Mouse (Mus musculus): ENCODE measurements around the gene Olfr94. TPM values are rescaled to one million over a fixed set of nuclear protein-coding genes. Genes with fewer than 3 reads are reported as not detected.

The Olfr94 gene
- total and polyA plus RNA-seq, 2 experiments from 2014 or later = not detected

DNA sequence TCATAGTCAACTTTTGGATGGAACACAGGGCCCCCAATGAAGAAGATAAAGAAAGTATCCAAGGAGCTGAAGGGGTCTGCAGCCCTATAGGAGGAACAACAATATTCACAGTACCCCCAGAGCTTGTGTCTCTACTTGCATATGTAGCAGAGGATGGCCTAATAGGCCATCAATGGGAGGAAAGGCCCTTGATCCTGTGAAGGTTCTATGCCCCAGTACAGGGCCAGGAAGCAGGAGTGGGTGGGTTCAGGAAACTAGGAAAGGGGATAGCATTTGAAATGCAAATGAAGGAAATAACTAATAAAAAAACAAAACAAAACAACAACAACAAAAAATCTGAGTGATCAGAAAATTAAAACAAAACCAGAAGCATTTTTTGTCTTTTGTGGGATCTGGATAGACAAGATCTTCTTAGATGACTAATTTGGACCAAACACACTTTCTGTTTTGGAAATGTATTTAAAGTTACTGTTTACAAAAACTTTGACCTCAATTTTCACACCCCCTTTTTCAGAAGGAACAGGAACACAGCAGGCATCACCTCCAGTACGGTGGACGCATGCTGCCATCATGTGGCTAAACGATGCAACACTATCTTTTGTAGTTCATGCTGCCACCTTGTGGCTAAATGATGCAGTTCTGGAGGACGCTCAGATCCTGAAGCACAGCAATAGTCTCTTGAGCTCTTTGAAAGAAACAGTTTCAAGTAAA lies 2.6 kb upstream of the Olfr94 start:
- 3% methylated on average over 4 of the region's 4 CpGs for WGBS

GRCm38 (mm10) chr17:37196845-37197724 lies 3.7 kb downstream of the Olfr94 start:
- peak overlapping the region; percentile 61 for H3K9ac ChIP-seq (replicated peaks; ENCODE audit: low read length, poor library complexity, severe bottlenecking)
- DNase-seq (ENCODE audit: low spot score) = peak; percentile 49
- peak overlapping the region; percentile 89 for H3K4me2 ChIP-seq (ENCODE audit: low read depth, low read length, poor library complexity, severe bottlenecking)
- peak overlapping the region; percentile 77 for H3K27ac ChIP-seq (ENCODE audit: low read depth, low read length)
- peak overlapping the region; percentile 67 for H3K4me3 ChIP-seq (ENCODE audit: low read depth, low read length)
- peak; percentile 90 for ATAC-seq (ENCODE audit: low FRiP score)
- H3K27me3 ChIP-seq (ENCODE audit: insufficient read depth, low read length) = peaks cover 3% of the 10 kb centered on the region; the same call in 1 of the 2 replicates
- no peaks in the 10 kb centered on the region for H3K4me1 ChIP-seq (ENCODE audit: insufficient read depth, low read length)
- WGBS = under 1% methylated on average over 73 of the region's 77 CpGs
- H3K36me3 ChIP-seq (ENCODE audit: insufficient read depth, low read length) = no peaks in the 10 kb centered on the region
- TF ChIP-seq CTCF (IDR thresholded peaks at IDR 0.05) = peak; percentile 25; the same call in 1 of the 2 replicates
- H3K9me3 ChIP-seq (ENCODE audit: low read length) = no peaks in the 10 kb centered on the region

More for the DNA sequence above, 2.6 kb upstream of the Olfr94 start:
- Histone ChIP-seq H3K27ac (ENCODE audit: low read depth, low read length) (no peak overlapping the region), H3K9ac (replicated peaks; ENCODE audit: low read length, poor library complexity, severe bottlenecking) (no peak overlapping the region), H3K9me3 (ENCODE audit: low read length) (no peaks in the 10 kb centered on the region), H3K36me3 (ENCODE audit: insufficient read depth, low read length) (no peaks in the 10 kb centered on the region), H3K4me2 (ENCODE audit: low read depth, low read length, poor library complexity, severe bottlenecking) (no peak overlapping the region), H3K4me1 (ENCODE audit: insufficient read depth, low read length) (no peaks in the 10 kb centered on the region), H3K27me3 (ENCODE audit: insufficient read depth, low read length) (no peaks in the 10 kb centered on the region), H3K4me3 (ENCODE audit: low read depth, low read length) (no peak overlapping the region)
- TF ChIP-seq CTCF (IDR thresholded peaks at IDR 0.05) = peak; percentile 100
- peak; percentile 85 for ATAC-seq (ENCODE audit: low FRiP score)
- DNase-seq (ENCODE audit: low spot score) = peak; percentile 92

DNA sequence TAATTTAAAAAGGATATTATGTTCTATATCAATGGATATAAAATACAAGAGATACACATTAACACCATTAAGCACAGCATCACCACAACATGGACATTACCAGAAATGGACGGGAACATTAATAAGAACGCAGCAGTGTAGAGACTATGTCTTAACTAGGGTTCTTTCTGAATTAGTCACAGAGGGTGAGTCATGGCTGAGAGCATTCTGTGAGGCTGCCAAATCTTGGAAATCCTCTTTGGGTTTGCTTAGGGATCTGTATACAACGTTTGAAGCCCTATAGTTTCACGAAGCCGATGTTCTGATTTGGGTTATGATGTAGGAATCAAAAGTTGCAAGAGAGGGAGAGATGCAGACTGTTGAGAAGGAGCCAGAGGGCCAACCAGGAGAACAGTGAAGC lies 6.0 kb downstream of the Olfr94 start:
- Histone ChIP-seq H3K9me3 (ENCODE audit: low read length) (no peaks in the 10 kb centered on the region), H3K27ac (ENCODE audit: low read depth, low read length) (no peak overlapping the region), H3K4me3 (ENCODE audit: low read depth, low read length) (no peak overlapping the region), H3K36me3 (ENCODE audit: insufficient read depth, low read length) (no peaks in the 10 kb centered on the region), H3K27me3 (ENCODE audit: insufficient read depth, low read length) (peaks cover 3% of the 10 kb centered on the region; the same call in 1 of the 2 replicates), H3K4me1 (ENCODE audit: insufficient read depth, low read length) (no peaks in the 10 kb centered on the region), H3K4me2 (ENCODE audit: low read depth, low read length, poor library complexity, severe bottlenecking) (no peak overlapping the region), H3K9ac (replicated peaks; ENCODE audit: low read length, poor library complexity, severe bottlenecking) (no peak overlapping the region)
- DNase-seq (ENCODE audit: low spot score) (no peak), ATAC-seq (ENCODE audit: low FRiP score) (no peak)
- 89% methylated on average over 5 of the region's 5 CpGs for WGBS
- TF ChIP-seq CTCF (IDR thresholded peaks at IDR 0.05) = no peak

- Histone ChIP-seq H3K27ac (ENCODE audit: low read depth, low read length) (no peak within 1 kb of the TSS), H3K9ac (replicated peaks; ENCODE audit: low read length, poor library complexity, severe bottlenecking) (no peak within 1 kb of the TSS), H3K27me3 (ENCODE audit: insufficient read depth, low read length) (peaks cover 3% of the 10 kb centered on the region; the same call in 1 of the 2 replicates), H3K9me3 (ENCODE audit: low read length) (no peaks in the 10 kb centered on the region), H3K4me1 (ENCODE audit: insufficient read depth, low read length) (no peaks in the 10 kb centered on the region), H3K36me3 (ENCODE audit: insufficient read depth, low read length) (no peaks in the 10 kb centered on the region), H3K4me2 (ENCODE audit: low read depth, low read length, poor library complexity, severe bottlenecking) (no peak within 1 kb of the TSS), H3K4me3 (ENCODE audit: low read depth, low read length) (no peak within 1 kb of the TSS)
- WGBS = 82% methylated on average over 2 of the region's 2 CpGs
- TF ChIP-seq CTCF (IDR thresholded peaks at IDR 0.05) = no peak
- no peak for ATAC-seq (ENCODE audit: low FRiP score)
- DNase-seq (ENCODE audit: low spot score) = no peak
These were observed 7.1 kb downstream of the Olfr94 start, which contains the start of gene Ubd for GRCm38 (mm10) chr17:37193656-37194055. Gene Ubd, plus strand, starts transcription at chr17:37193892.

- no peak for DNase-seq (ENCODE audit: low spot score)
These were observed 7.8 kb downstream of the Olfr94 start for GRCm38 (mm10) chr17:37193032-37193431.

More at GRCm38 (mm10) chr17:37193032-37193431, 7.8 kb downstream of the Olfr94 start:
- peaks cover 3% of the 10 kb centered on the region; the same call in 1 of the 2 replicates for H3K27me3 ChIP-seq (ENCODE audit: insufficient read depth, low read length)
- no peak for ATAC-seq (ENCODE audit: low FRiP score)
- H3K4me3 ChIP-seq (ENCODE audit: low read depth, low read length) = no peak overlapping the region
- H3K36me3 ChIP-seq (ENCODE audit: insufficient read depth, low read length) = no peaks in the 10 kb centered on the region
- no peaks in the 10 kb centered on the region for H3K4me1 ChIP-seq (ENCODE audit: insufficient read depth, low read length)
- no peak for TF ChIP-seq CTCF (IDR thresholded peaks at IDR 0.05)
- H3K4me2 ChIP-seq (ENCODE audit: low read depth, low read length, poor library complexity, severe bottlenecking) = no peak overlapping the region
- no peak overlapping the region for H3K27ac ChIP-seq (ENCODE audit: low read depth, low read length)
- no peaks in the 10 kb centered on the region for H3K9me3 ChIP-seq (ENCODE audit: low read length)
- no peak overlapping the region for H3K9ac ChIP-seq (replicated peaks; ENCODE audit: low read length, poor library complexity, severe bottlenecking)

All from midbrain, postnatal 0 days (tissue).